Mouse (Mus musculus): ENCODE results near the gene Csnk2a1. TPM values are rescaled to one million over a fixed set of nuclear protein-coding genes. Genes with fewer than 3 reads are reported as not detected.

The Csnk2a1 gene
- 69.6 and 71.6 TPM in 2 replicates for polyA plus RNA-seq (2012; rRNA removed)
- 92.2 and 95.8 TPM in 2 replicates for polyA plus RNA-seq (2014; fragmentation: Nextera tagmentation; extraction: Ambion mirVana)

DNA sequence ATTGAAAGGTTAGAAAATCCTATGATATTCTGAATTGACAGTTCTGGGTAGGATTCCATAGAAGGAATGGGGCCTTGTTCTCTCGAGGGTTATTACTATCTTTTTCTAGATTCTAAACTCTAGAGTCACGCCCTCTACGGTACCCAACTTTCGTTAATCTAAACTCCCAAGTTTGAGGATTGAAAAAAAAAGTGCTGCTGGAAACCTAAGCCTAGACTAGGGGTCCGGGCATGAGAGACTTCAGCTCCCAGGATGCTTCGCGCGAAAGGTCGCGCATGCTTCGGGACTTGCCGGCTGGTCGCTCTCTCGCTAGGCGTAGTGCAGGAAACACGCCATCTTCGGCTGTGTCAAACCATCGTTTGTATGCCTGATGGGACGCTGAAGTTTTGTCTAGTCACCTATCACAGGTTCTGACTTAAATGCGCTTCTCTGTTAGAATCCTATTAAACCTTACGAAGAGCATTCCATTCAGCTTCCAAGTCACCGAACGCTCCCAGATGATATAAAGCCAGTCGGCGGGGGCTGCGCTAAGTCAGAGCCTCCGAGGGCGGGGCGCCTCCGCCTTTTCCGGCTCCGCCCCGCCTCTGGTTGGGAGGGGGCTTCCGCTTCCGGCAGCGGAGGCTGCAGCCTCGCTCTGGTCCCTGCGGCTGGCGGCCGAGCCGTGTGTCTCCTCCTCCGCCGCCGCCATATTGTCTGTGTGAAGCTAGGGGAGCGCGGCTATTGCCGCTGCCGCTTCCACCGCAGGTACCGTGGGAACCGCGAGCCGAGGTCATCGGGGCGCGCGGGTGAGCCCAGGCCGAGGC lies at the start of gene Csnk2a1:
TSS of gene Csnk2a1 (plus strand) at position 592 of the 803 bp plus-strand sequence.
- Histone ChIP-seq H3K27ac (replicated peaks; ENCODE audit: low read depth, low read length) (peak within 1 kb of the TSS; percentile 97), H3K36me3 (ENCODE audit: control insufficient read depth, insufficient read depth, low read length) (0 out of 2 replicates have a peak, but pooled peaks cover 3% of the 10 kb centered on the region), H3K9ac (ENCODE audit: low read depth, low read length, severe bottlenecking) (peak within 1 kb of the TSS; percentile 96), H3K4me3 (replicated peaks; ENCODE audit: low read length) (peak within 1 kb of the TSS; percentile 92), H3K4me1 (ENCODE audit: control insufficient read depth, insufficient read depth, low read length) (peaks cover 15% of the 10 kb centered on the region), H3K9me3 (ENCODE audit: control insufficient read depth, low read length) (no peaks in the 10 kb centered on the region), H3K4me2 (replicated peaks; ENCODE audit: low read depth, low read length, severe bottlenecking) (peak within 1 kb of the TSS; percentile 67), H3K27me3 (ENCODE audit: control insufficient read depth, insufficient read depth, low read length) (no peaks in the 10 kb centered on the region)
- DNase-seq (ENCODE audit: low spot score) (peak; percentile 93), ATAC-seq (ENCODE audit: low FRiP score, low read depth) (peak; percentile 97)
- peak; percentile 90; the same call in 1 of the 2 replicates for TF ChIP-seq POLR2A (IDR thresholded peaks at IDR 0.05; ENCODE audit: borderline replicate concordance, extremely low read depth, insufficient read depth, insufficient read length)
- under 1% methylated on average over 56 of the region's 58 CpGs for WGBS

DNA sequence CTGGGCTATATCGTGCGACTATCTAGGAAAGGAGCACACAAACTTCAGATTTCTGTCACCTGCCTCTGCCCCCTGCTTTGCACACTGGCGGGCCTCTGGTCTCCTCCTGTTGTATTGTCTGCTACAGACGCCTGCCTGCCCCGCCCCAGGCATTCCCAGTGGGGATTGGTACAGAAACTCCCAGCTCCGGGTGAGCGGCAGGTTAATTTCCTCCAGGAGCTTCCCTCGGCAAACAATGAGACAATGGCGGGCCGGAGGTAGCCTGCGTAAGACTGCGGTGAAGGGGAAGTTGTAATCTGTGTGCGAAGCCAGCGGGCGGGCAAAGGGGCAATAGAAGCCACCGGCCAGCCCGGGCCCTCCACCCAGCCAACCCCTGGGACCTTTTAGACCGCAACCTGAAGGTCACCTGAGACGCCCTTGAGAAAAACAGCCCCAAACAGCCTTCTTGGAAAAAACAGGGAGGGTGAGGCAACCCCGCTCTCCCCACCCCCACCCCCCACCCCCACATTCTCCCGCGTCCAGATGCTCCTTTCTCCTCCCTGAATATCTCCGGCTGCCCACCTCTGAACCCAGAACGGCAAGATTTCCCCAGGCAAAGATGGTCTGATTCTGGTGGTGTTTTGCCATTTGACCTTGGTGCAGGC lies 49.4 kb upstream of the Csnk2a1 start:
- Histone ChIP-seq H3K4me2 (replicated peaks; ENCODE audit: low read depth, low read length, severe bottlenecking) (no peak overlapping the region), H3K9me3 (ENCODE audit: control insufficient read depth, low read length) (no peaks in the 10 kb centered on the region), H3K4me3 (replicated peaks; ENCODE audit: low read length) (no peak overlapping the region), H3K36me3 (ENCODE audit: control insufficient read depth, insufficient read depth, low read length) (no peaks in the 10 kb centered on the region), H3K27ac (replicated peaks; ENCODE audit: low read depth, low read length) (no peak overlapping the region), H3K27me3 (ENCODE audit: control insufficient read depth, insufficient read depth, low read length) (no peaks in the 10 kb centered on the region), H3K4me1 (ENCODE audit: control insufficient read depth, insufficient read depth, low read length) (no peaks in the 10 kb centered on the region), H3K9ac (ENCODE audit: low read depth, low read length, severe bottlenecking) (no peak overlapping the region)
- no peak for ATAC-seq (ENCODE audit: low FRiP score, low read depth)
- no peak for DNase-seq (ENCODE audit: low spot score)
- 24% methylated on average over 22 of the region's 24 CpGs for WGBS
- no peak for TF ChIP-seq POLR2A (IDR thresholded peaks at IDR 0.05; ENCODE audit: borderline replicate concordance, extremely low read depth, insufficient read depth, insufficient read length)

DNA sequence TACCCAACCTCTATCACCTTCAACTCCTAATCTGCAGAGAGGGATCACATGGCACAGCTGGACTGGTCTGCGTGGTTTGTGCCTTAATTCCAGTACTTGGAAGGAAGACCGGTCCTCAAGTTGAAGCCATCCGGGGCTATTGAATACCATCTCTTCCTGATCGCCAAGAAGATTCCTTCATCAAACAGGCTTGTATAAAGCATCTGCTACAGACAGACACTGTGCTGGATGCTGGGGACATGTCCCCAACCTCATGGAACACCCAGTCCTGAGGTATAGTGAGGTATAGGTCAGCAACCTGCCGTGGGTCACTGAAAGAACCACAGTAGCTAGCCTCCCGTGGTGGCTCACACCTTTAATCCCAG lies 48.9 kb upstream of the Csnk2a1 start:
- Histone ChIP-seq H3K27ac (replicated peaks; ENCODE audit: low read depth, low read length) (no peak overlapping the region), H3K9me3 (ENCODE audit: control insufficient read depth, low read length) (no peaks in the 10 kb centered on the region), H3K27me3 (ENCODE audit: control insufficient read depth, insufficient read depth, low read length) (no peaks in the 10 kb centered on the region), H3K4me3 (replicated peaks; ENCODE audit: low read length) (no peak overlapping the region), H3K9ac (ENCODE audit: low read depth, low read length, severe bottlenecking) (no peak overlapping the region), H3K36me3 (ENCODE audit: control insufficient read depth, insufficient read depth, low read length) (no peaks in the 10 kb centered on the region), H3K4me1 (ENCODE audit: control insufficient read depth, insufficient read depth, low read length) (no peaks in the 10 kb centered on the region), H3K4me2 (replicated peaks; ENCODE audit: low read depth, low read length, severe bottlenecking) (no peak overlapping the region)
- 79% methylated on average over 6 of the region's 6 CpGs for WGBS
- TF ChIP-seq POLR2A (IDR thresholded peaks at IDR 0.05; ENCODE audit: borderline replicate concordance, extremely low read depth, insufficient read depth, insufficient read length), result no peak
- DNase-seq (ENCODE audit: low spot score) (no peak), ATAC-seq (ENCODE audit: low FRiP score, low read depth) (no peak)

GRCm38 (mm10) chr2:152178345-152178744 lies 48.3 kb upstream of the Csnk2a1 start:
- TF ChIP-seq POLR2A (IDR thresholded peaks at IDR 0.05; ENCODE audit: borderline replicate concordance, extremely low read depth, insufficient read depth, insufficient read length), result no peak
- no peaks in the 10 kb centered on the region for H3K9me3 ChIP-seq (ENCODE audit: control insufficient read depth, low read length)

GRCm38 (mm10) chr2:152179301-152179700 lies 47.3 kb upstream of the Csnk2a1 start:
- Histone ChIP-seq H3K4me2 (replicated peaks; ENCODE audit: low read depth, low read length, severe bottlenecking) (no peak overlapping the region), H3K4me3 (replicated peaks; ENCODE audit: low read length) (no peak overlapping the region), H3K9me3 (ENCODE audit: control insufficient read depth, low read length) (no peaks in the 10 kb centered on the region), H3K4me1 (ENCODE audit: control insufficient read depth, insufficient read depth, low read length) (no peaks in the 10 kb centered on the region), H3K27me3 (ENCODE audit: control insufficient read depth, insufficient read depth, low read length) (no peaks in the 10 kb centered on the region), H3K27ac (replicated peaks; ENCODE audit: low read depth, low read length) (no peak overlapping the region), H3K9ac (ENCODE audit: low read depth, low read length, severe bottlenecking) (no peak overlapping the region), H3K36me3 (ENCODE audit: control insufficient read depth, insufficient read depth, low read length) (no peaks in the 10 kb centered on the region)
- 80% methylated on average over 2 of the region's 2 CpGs for WGBS
- no peak for ATAC-seq (ENCODE audit: low FRiP score, low read depth)
- no peak for DNase-seq (ENCODE audit: low spot score)
- TF ChIP-seq POLR2A (IDR thresholded peaks at IDR 0.05; ENCODE audit: borderline replicate concordance, extremely low read depth, insufficient read depth, insufficient read length), result no peak

More at GRCm38 (mm10) chr2:152178345-152178744, 48.3 kb upstream of the Csnk2a1 start:
- H3K4me1 ChIP-seq (ENCODE audit: control insufficient read depth, insufficient read depth, low read length), result no peaks in the 10 kb centered on the region
- no peak for DNase-seq (ENCODE audit: low spot score)
- H3K9ac ChIP-seq (ENCODE audit: low read depth, low read length, severe bottlenecking), result no peak overlapping the region
- 38% methylated on average over 3 of the region's 3 CpGs for WGBS
- H3K27ac ChIP-seq (replicated peaks; ENCODE audit: low read depth, low read length), result no peak overlapping the region
- no peaks in the 10 kb centered on the region for H3K27me3 ChIP-seq (ENCODE audit: control insufficient read depth, insufficient read depth, low read length)
- no peak for ATAC-seq (ENCODE audit: low FRiP score, low read depth)
- H3K4me2 ChIP-seq (replicated peaks; ENCODE audit: low read depth, low read length, severe bottlenecking), result no peak overlapping the region
- no peak overlapping the region for H3K4me3 ChIP-seq (replicated peaks; ENCODE audit: low read length)
- no peaks in the 10 kb centered on the region for H3K36me3 ChIP-seq (ENCODE audit: control insufficient read depth, insufficient read depth, low read length)
